Mouse (Mus musculus): Measurements from ENCODE around the gene Spsb3. TPM values are rescaled to one million over a fixed set of nuclear protein-coding genes. Genes with fewer than 3 reads are reported as not detected.

Spsb3 gene
- polyA plus RNA-seq, 1 experiment from 2014 or later, result 46.5 TPM

DNA sequence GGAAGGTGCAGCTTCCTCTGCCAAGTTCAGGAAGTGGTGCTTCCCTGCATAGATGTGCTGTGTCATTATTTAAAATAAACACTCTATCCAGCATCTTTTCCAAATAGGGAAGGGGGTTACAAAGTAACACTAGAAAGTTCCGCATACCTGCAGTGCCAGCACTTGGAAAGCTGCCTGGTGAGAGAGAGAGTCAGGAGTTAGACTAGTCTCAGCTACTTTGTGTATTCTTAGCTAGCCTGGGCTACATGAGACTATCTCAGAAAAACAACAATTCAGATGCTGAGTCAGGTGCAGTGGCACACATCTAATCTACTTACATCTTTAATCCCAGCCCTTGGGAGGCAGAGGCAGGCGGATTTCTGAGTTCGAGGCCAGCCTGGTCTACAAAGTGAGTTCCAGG lies 24.7 kb upstream of the Spsb3 start:
- H3K9ac ChIP-seq (ENCODE audit: low read depth, low read length), result no peak overlapping the region
- DNase-seq (ENCODE audit: low spot score), result no peak
- H3K27me3 ChIP-seq (ENCODE audit: control insufficient read depth, insufficient read depth, low read length), result no peaks in the 10 kb centered on the region
- H3K4me2 ChIP-seq (replicated peaks; ENCODE audit: low read depth, low read length), result no peak overlapping the region
- H3K4me1 ChIP-seq (replicated peaks; ENCODE audit: control insufficient read depth, insufficient read depth, low read length), result no peaks in the 10 kb centered on the region
- no peak overlapping the region for H3K27ac ChIP-seq (ENCODE audit: low read depth, low read length)
- no peak for ATAC-seq (ENCODE audit: low FRiP score)
- H3K36me3 ChIP-seq (ENCODE audit: control insufficient read depth, insufficient read depth, low read length), result no peaks in the 10 kb centered on the region
- no peaks in the 10 kb centered on the region for H3K9me3 ChIP-seq (ENCODE audit: control insufficient read depth, low read length)
- no peak overlapping the region for H3K4me3 ChIP-seq (ENCODE audit: low read depth, low read length)
- WGBS, result 91% methylated on average over 3 of the region's 3 CpGs

DNA sequence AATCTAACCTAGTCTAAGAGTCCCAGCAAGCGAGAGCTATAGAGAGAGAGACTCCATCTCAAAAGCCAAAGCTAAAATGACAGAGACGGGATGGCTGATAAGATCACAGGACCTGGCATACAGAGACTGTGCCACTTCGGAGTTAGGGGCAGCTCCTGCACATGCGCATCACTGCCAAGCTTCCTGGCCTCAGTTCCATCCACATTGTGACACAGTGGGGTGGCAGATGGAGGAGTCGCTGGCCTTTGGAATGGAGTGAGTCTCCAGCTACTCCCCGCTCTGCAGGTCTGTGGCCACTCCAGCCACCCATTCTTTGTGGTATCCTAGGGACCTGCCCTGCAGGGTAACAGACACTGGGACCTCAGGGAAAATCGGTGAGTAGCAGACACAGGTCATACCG lies 20.7 kb upstream of the Spsb3 start, which contains the start of gene Igfals:
Gene Igfals, plus strand, starts transcription at position 222 of the 400 bp plus-strand sequence.
- no peaks in the 10 kb centered on the region for H3K27me3 ChIP-seq (ENCODE audit: control insufficient read depth, insufficient read depth, low read length)
- ATAC-seq (ENCODE audit: low FRiP score) (no peak), DNase-seq (ENCODE audit: low spot score) (no peak)
- H3K9me3 ChIP-seq (ENCODE audit: control insufficient read depth, low read length), result no peaks in the 10 kb centered on the region
- H3K9ac ChIP-seq (ENCODE audit: low read depth, low read length), result no peak within 1 kb of the TSS
- no peaks in the 10 kb centered on the region for H3K4me1 ChIP-seq (replicated peaks; ENCODE audit: control insufficient read depth, insufficient read depth, low read length)
- 89% methylated on average over 8 of the region's 8 CpGs for WGBS
- no peak within 1 kb of the TSS for H3K4me2 ChIP-seq (replicated peaks; ENCODE audit: low read depth, low read length)
- no peak within 1 kb of the TSS for H3K4me3 ChIP-seq (ENCODE audit: low read depth, low read length)
- no peaks in the 10 kb centered on the region for H3K36me3 ChIP-seq (ENCODE audit: control insufficient read depth, insufficient read depth, low read length)
- H3K27ac ChIP-seq (ENCODE audit: low read depth, low read length), result no peak within 1 kb of the TSS

DNA sequence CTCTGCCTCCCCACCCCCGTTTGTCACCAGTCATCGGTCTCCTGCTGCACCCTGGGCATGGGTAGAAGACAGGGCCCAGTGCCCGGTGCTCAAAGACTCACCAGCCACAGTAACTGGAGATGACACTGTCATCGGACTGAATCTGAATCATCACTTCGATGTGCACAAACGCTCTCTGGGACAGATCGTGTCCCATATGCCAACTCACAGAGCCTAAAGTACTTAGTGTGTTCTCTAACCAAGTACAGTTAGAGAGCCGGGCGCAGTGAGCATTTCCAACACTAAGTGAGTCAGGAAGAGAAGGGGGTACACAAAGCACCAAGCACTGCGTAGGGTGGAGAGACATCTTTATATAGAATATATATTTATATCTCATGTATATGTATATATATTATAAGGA lies 18.5 kb upstream of the Spsb3 start:
- Histone ChIP-seq H3K4me3 (ENCODE audit: low read depth, low read length) (no peak overlapping the region), H3K36me3 (ENCODE audit: control insufficient read depth, insufficient read depth, low read length) (no peaks in the 10 kb centered on the region), H3K9me3 (ENCODE audit: control insufficient read depth, low read length) (no peaks in the 10 kb centered on the region), H3K9ac (ENCODE audit: low read depth, low read length) (no peak overlapping the region), H3K4me2 (replicated peaks; ENCODE audit: low read depth, low read length) (no peak overlapping the region), H3K27me3 (ENCODE audit: control insufficient read depth, insufficient read depth, low read length) (no peaks in the 10 kb centered on the region), H3K27ac (ENCODE audit: low read depth, low read length) (no peak overlapping the region), H3K4me1 (replicated peaks; ENCODE audit: control insufficient read depth, insufficient read depth, low read length) (no peaks in the 10 kb centered on the region)
- 89% methylated on average over 10 of the region's 10 CpGs for WGBS
- ATAC-seq (ENCODE audit: low FRiP score) (no peak), DNase-seq (ENCODE audit: low spot score) (no peak)

DNA sequence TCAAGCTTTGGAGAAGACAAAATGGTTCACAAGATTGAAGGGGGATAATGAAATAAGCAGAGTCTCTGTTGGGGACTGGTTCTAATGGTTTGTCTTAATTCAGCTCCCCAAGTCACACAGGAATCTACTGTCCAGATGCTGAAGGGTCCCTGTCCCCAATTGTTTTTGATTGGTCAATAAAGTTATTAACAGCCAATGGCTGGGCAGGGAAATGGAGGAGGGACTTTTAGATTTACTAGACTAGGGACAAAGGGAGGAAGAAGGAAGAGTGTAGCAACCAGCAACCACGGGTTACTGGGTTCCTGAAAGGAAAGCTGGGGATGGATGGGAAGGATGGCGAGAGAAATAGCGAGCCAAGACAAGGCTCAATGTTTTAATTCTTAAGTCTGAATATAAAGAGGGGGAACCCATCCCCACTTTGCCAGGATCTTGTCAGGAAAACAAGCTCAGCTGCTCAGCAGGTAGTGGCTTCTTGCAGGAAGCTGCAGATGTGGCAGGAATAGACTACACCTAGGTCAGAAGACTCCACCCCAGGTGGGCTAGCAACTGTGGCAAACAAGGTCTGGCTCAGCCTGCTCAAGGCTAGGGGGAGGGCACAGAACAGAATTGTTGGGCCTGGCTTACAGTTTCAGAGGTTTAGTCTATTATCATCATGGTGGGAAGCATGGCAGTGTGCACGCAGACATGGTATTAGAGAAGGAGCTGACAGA lies 12.6 kb upstream of the Spsb3 start:
- H3K4me3 ChIP-seq (ENCODE audit: low read depth, low read length), result no peak overlapping the region
- no peak overlapping the region for H3K4me2 ChIP-seq (replicated peaks; ENCODE audit: low read depth, low read length)
- WGBS, result 51% methylated on average over 4 of the region's 4 CpGs
- ATAC-seq (ENCODE audit: low FRiP score), result no peak
- no peaks in the 10 kb centered on the region for H3K4me1 ChIP-seq (replicated peaks; ENCODE audit: control insufficient read depth, insufficient read depth, low read length)
- no peaks in the 10 kb centered on the region for H3K27me3 ChIP-seq (ENCODE audit: control insufficient read depth, insufficient read depth, low read length)
- H3K36me3 ChIP-seq (ENCODE audit: control insufficient read depth, insufficient read depth, low read length), result no peaks in the 10 kb centered on the region
- H3K9me3 ChIP-seq (ENCODE audit: control insufficient read depth, low read length), result no peaks in the 10 kb centered on the region
- no peak overlapping the region for H3K9ac ChIP-seq (ENCODE audit: low read depth, low read length)
- no peak for DNase-seq (ENCODE audit: low spot score)
- no peak overlapping the region for H3K27ac ChIP-seq (ENCODE audit: low read depth, low read length)

DNA sequence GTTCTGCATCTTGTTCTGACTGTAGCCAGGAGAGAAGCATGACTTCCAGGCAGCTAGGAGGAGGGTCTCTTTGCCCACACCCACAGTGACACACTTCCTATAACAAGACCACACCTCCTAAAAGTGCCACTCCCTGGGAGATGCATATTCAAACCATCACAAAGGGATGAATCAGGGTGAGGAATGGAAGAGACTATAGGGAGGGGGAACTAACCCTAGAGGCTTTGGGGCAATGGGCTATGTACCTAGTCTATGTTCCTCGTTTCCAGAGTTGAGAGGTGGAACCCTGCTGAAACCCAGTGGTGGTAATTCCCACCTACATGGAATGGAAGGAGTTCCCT lies 12.1 kb upstream of the Spsb3 start:
- H3K4me1 ChIP-seq (replicated peaks; ENCODE audit: control insufficient read depth, insufficient read depth, low read length), result no peaks in the 10 kb centered on the region
- no peak for DNase-seq (ENCODE audit: low spot score)
- H3K9me3 ChIP-seq (ENCODE audit: control insufficient read depth, low read length), result no peaks in the 10 kb centered on the region
- no peak for ATAC-seq (ENCODE audit: low FRiP score)
- H3K27ac ChIP-seq (ENCODE audit: low read depth, low read length), result no peak overlapping the region
- H3K9ac ChIP-seq (ENCODE audit: low read depth, low read length), result no peak overlapping the region
- no peak overlapping the region for H3K4me2 ChIP-seq (replicated peaks; ENCODE audit: low read depth, low read length)
- H3K36me3 ChIP-seq (ENCODE audit: control insufficient read depth, insufficient read depth, low read length), result no peaks in the 10 kb centered on the region
- no peak overlapping the region for H3K4me3 ChIP-seq (ENCODE audit: low read depth, low read length)
- H3K27me3 ChIP-seq (ENCODE audit: control insufficient read depth, insufficient read depth, low read length), result no peaks in the 10 kb centered on the region
- WGBS, result 67% methylated on average over 1 of the region's 1 CpGs

DNA sequence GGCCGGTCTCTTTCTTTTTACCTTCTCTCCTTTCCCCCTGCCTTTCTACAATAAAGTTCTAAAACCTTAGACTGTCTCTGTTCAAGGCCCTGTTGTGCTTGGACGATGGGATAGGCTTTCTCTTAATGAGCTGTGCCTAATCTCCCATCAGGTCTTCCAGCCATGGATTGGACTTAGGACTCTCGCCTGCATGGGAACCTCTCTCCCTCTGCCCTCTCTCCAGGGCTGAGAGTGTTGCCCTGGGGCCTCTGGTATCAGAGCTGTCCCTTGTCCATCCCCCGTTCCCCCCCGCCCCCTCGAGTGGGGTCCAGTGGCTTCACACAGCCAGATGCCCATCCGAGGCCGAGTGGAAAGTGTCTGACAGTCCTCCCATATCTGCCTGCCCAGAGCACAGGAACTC lies 11.5 kb upstream of the Spsb3 start:
- no peak overlapping the region for H3K4me3 ChIP-seq (ENCODE audit: low read depth, low read length)

DNA sequence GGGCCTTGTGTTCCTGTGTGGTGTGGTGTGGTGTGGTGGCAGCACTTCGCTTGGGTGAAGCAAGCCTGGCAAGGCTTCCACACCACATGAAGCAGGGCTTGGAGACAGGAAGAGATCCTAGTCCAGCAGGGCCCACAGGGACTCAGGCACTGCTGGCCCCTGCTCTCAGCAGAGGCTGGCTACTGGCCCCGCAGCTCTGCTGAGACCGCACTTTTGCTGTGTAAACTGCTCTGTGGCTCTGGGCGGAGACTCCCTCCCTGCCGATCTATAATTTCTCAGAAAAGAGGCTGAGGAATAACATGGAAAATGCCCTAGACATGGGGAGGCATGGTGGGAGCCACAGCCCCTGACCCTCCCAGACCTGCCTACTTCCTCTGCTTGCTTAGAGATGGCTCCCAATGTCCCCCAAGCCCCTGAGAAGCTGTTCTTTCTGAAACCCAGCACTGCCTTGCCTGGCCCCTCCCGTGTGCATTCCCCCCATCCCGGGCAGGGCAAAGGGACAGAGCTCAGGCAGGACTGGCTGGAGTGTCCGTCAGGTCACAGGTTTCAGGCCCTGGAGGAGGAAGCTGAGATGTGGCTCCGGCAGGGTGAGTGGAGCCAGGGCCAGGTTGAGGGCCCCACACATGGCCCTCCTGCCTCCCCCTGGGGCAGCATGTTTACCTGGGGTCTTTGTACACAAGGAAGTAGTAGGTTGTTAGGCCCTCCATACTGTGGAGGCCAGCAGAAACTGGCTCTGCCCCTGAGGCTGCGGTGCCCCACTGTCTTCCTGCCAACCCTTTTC lies 8.9 kb upstream of the Spsb3 start:
- H3K4me3 ChIP-seq (ENCODE audit: low read depth, low read length), result no peak overlapping the region
- H3K9me3 ChIP-seq (ENCODE audit: control insufficient read depth, low read length), result no peaks in the 10 kb centered on the region
- DNase-seq (ENCODE audit: low spot score) (no peak), ATAC-seq (ENCODE audit: low FRiP score) (no peak)
- 60% methylated on average over 10 of the region's 10 CpGs for WGBS
- H3K36me3 ChIP-seq (ENCODE audit: control insufficient read depth, insufficient read depth, low read length), result no peaks in the 10 kb centered on the region
- no peak overlapping the region for H3K27ac ChIP-seq (ENCODE audit: low read depth, low read length)
- H3K4me2 ChIP-seq (replicated peaks; ENCODE audit: low read depth, low read length), result no peak overlapping the region
- H3K4me1 ChIP-seq (replicated peaks; ENCODE audit: control insufficient read depth, insufficient read depth, low read length), result no peaks in the 10 kb centered on the region
- H3K9ac ChIP-seq (ENCODE audit: low read depth, low read length), result no peak overlapping the region
- H3K27me3 ChIP-seq (ENCODE audit: control insufficient read depth, insufficient read depth, low read length), result no peaks in the 10 kb centered on the region

More for the DNA sequence above, 11.5 kb upstream of the Spsb3 start:
- Histone ChIP-seq H3K9me3 (ENCODE audit: control insufficient read depth, low read length) (no peaks in the 10 kb centered on the region), H3K9ac (ENCODE audit: low read depth, low read length) (no peak overlapping the region), H3K4me2 (replicated peaks; ENCODE audit: low read depth, low read length) (no peak overlapping the region), H3K36me3 (ENCODE audit: control insufficient read depth, insufficient read depth, low read length) (no peaks in the 10 kb centered on the region), H3K27ac (ENCODE audit: low read depth, low read length) (no peak overlapping the region), H3K4me1 (replicated peaks; ENCODE audit: control insufficient read depth, insufficient read depth, low read length) (no peaks in the 10 kb centered on the region), H3K27me3 (ENCODE audit: control insufficient read depth, insufficient read depth, low read length) (no peaks in the 10 kb centered on the region)
- WGBS, result 76% methylated on average over 8 of the region's 8 CpGs
- no peak for ATAC-seq (ENCODE audit: low FRiP score)
- DNase-seq (ENCODE audit: low spot score), result no peak

DNA sequence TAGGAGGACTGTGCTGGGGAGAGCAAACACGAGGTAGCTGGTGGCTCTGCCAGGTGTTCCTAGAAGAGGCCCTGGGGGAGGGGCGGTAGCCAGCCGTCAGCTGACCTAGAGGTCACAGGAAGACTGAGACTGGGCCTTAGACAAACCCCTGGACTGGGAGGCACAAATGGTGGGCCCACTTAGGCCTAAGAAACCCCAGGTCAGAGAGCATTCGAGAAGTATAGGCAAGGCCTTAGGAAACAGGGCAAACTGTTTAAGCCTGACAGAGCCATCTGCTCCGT lies 8.4 kb upstream of the Spsb3 start:
- H3K4me2 ChIP-seq (replicated peaks; ENCODE audit: low read depth, low read length), result no peak overlapping the region
- no peak for DNase-seq (ENCODE audit: low spot score)
- H3K9ac ChIP-seq (ENCODE audit: low read depth, low read length), result no peak overlapping the region
- H3K36me3 ChIP-seq (ENCODE audit: control insufficient read depth, insufficient read depth, low read length), result no peaks in the 10 kb centered on the region
- WGBS, result 37% methylated on average over 5 of the region's 5 CpGs
- no peaks in the 10 kb centered on the region for H3K9me3 ChIP-seq (ENCODE audit: control insufficient read depth, low read length)
- H3K4me3 ChIP-seq (ENCODE audit: low read depth, low read length), result no peak overlapping the region
- no peak overlapping the region for H3K27ac ChIP-seq (ENCODE audit: low read depth, low read length)
- ATAC-seq (ENCODE audit: low FRiP score), result no peak
- no peaks in the 10 kb centered on the region for H3K4me1 ChIP-seq (replicated peaks; ENCODE audit: control insufficient read depth, insufficient read depth, low read length)
- no peaks in the 10 kb centered on the region for H3K27me3 ChIP-seq (ENCODE audit: control insufficient read depth, insufficient read depth, low read length)

DNA sequence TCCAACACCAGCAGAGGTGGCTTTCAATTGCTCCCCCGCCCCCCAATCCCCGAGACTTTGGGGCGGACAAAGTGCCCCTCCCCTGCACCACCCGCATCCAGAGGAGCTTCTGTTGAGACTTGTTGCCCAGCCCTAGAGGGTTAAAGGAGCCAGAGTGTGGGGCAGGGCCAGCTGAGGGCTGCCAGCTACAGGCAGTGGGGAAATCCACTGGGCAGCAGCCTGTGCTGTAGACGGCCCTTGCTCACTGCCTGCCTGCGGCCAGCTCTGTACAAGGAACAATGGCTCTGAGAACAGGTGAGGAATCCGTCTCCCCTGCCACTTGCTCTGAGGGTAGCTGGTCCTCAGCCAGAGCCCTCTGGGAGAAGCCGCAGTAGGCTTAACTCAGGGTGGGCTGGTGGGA lies 7.9 kb upstream of the Spsb3 start:
- no peaks in the 10 kb centered on the region for H3K4me1 ChIP-seq (replicated peaks; ENCODE audit: control insufficient read depth, insufficient read depth, low read length)
- WGBS, result 81% methylated on average over 8 of the region's 8 CpGs
- no peak for DNase-seq (ENCODE audit: low spot score)
- no peaks in the 10 kb centered on the region for H3K9me3 ChIP-seq (ENCODE audit: control insufficient read depth, low read length)
- H3K27me3 ChIP-seq (ENCODE audit: control insufficient read depth, insufficient read depth, low read length), result no peaks in the 10 kb centered on the region
- H3K9ac ChIP-seq (ENCODE audit: low read depth, low read length), result no peak overlapping the region
- no peak overlapping the region for H3K4me2 ChIP-seq (replicated peaks; ENCODE audit: low read depth, low read length)
- H3K4me3 ChIP-seq (ENCODE audit: low read depth, low read length), result no peak overlapping the region
- H3K36me3 ChIP-seq (ENCODE audit: control insufficient read depth, insufficient read depth, low read length), result no peaks in the 10 kb centered on the region
- no peak for ATAC-seq (ENCODE audit: low FRiP score)
- no peak overlapping the region for H3K27ac ChIP-seq (ENCODE audit: low read depth, low read length)

Measured in hindbrain, embryonic 11.5 days (tissue).